Mouse (Mus musculus): ENCODE data around the gene Spocd1.
"Not testable (repeated sequence)": the region's sequence is repeated elsewhere in the genome, so short reads cannot be mapped to it uniquely, and the experiment has no call there.

Spocd1 gene

GRCm38 (mm10) chr4:129928949-129929348 lies at the start of gene Spocd1:
Gene Spocd1 (plus strand): TSS chr4:129929249.
- no peak for DNase-seq (ENCODE audit: low read depth, low spot score)

DNA sequence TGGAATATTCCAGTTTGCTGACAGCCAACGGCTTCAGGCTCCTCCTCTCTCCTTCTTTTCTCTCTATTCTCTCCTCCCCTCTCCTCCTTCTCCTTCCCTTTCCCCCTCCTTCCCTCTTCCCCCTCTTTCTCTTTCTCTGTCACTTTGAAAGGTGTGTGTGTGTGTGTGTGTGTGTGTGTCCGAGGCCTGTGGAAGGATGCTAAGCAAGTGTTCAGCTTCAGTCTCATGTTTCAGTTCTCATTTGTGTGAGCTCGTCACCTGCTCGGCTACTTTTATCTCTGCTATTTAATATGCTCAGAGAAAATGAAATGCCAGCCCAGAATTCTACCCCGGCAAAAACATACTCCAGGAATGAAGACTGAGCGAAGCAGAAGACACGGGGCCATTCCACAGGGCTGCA lies 48.4 kb upstream of the Spocd1 start:
- DNase-seq (ENCODE audit: low read depth, low spot score) = no peak

DNA sequence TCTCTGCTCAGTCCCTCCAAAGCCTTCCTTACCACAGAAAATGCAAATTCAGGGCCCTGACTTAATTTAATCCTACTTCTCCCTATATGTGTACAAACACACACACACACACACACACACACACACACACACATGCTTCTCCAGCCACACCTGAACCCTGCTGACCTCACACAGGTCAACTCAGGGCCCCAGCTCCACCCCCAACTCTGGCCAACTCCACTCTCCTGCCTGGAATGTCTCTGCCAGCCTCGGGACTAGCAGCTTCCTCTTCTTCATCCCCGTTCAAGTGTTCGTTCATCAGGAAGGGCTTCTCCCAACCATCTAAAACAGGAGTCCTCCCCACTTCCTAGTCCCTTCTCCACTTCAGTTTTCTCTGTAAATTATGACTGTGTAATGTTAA lies 47.4 kb upstream of the Spocd1 start:
- no peak for DNase-seq (ENCODE audit: low read depth, low spot score)

- no peak for DNase-seq (ENCODE audit: low read depth, low spot score)
These were observed 46.3 kb upstream of the Spocd1 start for GRCm38 (mm10) chr4:129882555-129883293.

GRCm38 (mm10) chr4:129884041-129884930 lies 44.8 kb upstream of the Spocd1 start:
- peak; percentile 43 for DNase-seq (ENCODE audit: low read depth, low spot score)

GRCm38 (mm10) chr4:129889661-129890060 lies 39.4 kb upstream of the Spocd1 start:
- DNase-seq (ENCODE audit: low read depth, low spot score) = no peak

GRCm38 (mm10) chr4:129890094-129890493 lies 39.0 kb upstream of the Spocd1 start:
- no peak for DNase-seq (ENCODE audit: low read depth, low spot score)

DNA sequence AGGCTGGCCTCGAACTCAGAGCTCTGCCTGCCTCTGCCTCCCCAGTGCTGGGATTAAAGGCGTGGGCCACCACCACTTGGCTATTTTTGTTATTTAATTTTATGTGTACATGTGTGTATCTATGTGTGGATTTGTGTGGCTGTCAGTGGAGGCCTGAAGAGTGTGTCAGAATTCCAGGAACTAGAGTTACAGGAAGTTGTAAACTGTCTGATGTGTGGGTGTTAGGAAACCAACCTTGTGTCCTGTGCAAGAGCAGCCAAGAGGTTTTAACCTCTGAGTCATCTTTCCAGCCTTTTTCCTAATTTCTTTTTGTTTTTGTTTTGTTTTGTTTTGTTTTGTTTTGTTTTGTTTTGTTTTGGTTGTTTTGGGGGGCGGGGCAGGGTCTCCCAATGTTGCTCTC lies 34.2 kb upstream of the Spocd1 start:
- DNase-seq (ENCODE audit: low read depth, low spot score) = no peak

- DNase-seq (ENCODE audit: low read depth, low spot score) = not testable (repeated sequence)
These were observed 30.2 kb upstream of the Spocd1 start for GRCm38 (mm10) chr4:129898815-129899214.

GRCm38 (mm10) chr4:129902394-129902793 lies 26.7 kb upstream of the Spocd1 start:
- DNase-seq (ENCODE audit: low read depth, low spot score) = no peak

GRCm38 (mm10) chr4:129903577-129903976 lies 25.5 kb upstream of the Spocd1 start:
- DNase-seq (ENCODE audit: low read depth, low spot score) = no peak

DNA sequence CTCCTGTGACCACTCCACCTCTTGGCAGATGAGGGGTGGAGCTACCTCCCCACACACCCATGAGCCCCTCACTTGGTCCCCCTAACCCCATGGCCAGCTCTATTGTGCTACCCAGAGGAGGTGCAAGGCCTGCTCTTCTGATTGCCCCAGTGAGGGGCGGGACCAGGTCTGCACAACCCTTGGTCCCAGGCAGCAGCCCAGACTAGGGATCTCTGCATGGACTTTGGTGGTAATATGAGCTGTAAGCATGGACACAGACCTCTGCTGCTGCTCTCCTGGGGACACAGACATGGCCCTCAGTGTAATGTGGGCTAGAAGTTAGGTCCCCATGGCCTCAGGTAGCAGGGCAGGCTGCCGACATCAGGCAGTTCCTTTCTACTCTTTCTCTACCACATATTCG lies 24.0 kb upstream of the Spocd1 start:
- DNase-seq (ENCODE audit: low read depth, low spot score) = no peak

- no peak for DNase-seq (ENCODE audit: low read depth, low spot score)
These were observed 23.0 kb upstream of the Spocd1 start for GRCm38 (mm10) chr4:129906016-129906415.

DNA sequence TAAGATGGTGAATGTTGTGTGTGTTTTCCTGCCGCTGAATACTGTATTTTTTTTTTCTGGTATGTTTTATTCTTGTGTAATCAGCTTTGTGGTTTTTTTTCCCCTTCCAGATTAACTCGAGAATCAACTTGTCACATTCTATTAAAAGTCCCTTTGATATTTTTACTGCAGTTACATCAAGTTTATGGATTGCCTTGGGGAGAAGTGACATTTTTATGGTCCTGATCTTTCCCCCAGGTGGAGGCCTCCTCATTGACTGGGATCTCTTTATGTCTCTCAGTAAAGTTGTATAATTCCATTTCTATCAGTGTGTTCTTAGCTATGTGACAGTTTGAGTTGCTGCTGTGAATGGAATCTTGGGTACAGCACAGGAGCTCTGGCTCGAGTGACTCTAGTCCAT lies 20.2 kb upstream of the Spocd1 start:
- no peak for DNase-seq (ENCODE audit: low read depth, low spot score)

DNA sequence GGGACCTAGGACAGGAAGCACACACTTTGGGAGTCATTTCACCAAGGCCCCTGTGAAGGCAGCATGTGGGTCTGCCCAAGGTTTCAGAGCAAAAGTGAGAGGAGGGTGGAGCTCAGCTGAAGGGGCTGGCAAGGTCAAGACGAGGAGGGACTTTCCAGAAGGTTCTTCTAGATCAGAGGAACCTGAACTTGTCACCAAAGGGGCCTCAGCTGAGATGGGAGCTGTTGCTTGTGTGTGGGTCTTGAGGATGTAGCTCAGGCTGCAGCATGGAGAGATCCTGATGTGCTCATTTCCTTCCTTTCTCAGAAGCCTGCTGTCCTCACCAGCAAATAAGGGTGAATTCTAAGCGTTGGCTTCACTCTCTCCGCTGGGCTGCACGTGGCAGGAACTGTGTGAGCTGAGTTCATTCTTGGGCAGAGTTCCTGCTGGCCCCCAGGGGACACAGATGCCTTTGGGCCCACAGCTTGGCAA lies 19.8 kb upstream of the Spocd1 start:
- no peak for DNase-seq (ENCODE audit: low read depth, low spot score)

- DNase-seq (ENCODE audit: low read depth, low spot score) = no peak
These were observed 16.1 kb upstream of the Spocd1 start for GRCm38 (mm10) chr4:129912998-129913397.

- DNase-seq (ENCODE audit: low read depth, low spot score) = no peak
These were observed 15.0 kb upstream of the Spocd1 start for GRCm38 (mm10) chr4:129913761-129914644.

DNA sequence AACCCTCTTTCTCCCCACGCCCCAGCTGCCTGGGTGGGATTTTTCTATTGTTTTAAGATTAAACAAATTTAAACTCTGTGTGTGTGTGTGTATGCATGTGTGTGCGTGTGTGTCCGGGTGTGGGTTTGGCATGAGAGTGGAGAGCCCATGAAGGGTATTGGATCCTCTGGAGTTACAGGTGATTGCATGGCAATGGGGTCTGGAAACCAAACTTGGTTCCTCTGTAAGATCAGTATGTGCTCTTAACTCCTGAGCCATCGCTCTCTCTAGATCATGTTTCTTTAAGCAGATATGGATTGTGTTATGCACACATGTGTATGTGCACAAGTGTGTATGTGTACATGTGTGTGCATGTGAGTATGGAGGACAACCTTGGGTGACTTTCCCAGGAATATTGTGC lies 14.4 kb upstream of the Spocd1 start:
- no peak for DNase-seq (ENCODE audit: low read depth, low spot score)

GRCm38 (mm10) chr4:129915349-129915988 lies 13.6 kb upstream of the Spocd1 start:
- no peak for DNase-seq (ENCODE audit: low read depth, low spot score)

DNA sequence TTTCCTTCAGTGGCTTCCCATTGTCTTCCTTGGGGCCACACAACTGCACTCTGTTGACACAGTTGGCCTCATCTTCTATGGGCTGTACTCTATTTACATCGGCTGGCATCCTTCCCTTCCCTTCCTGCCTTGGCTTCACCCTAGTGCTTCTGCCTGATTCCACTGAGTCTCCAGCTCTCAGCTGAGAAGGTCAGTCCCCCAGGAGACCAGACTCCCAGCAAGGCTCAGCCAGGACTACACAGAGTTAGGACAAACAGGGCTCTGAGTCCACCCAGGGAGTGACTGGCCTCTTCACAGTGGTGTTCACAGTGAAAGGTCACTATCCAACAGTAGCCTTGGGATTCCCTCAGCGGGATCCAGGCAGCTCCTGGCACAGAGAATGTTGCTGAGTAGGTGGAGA lies 12.9 kb upstream of the Spocd1 start:
- no peak for DNase-seq (ENCODE audit: low read depth, low spot score)

DNA sequence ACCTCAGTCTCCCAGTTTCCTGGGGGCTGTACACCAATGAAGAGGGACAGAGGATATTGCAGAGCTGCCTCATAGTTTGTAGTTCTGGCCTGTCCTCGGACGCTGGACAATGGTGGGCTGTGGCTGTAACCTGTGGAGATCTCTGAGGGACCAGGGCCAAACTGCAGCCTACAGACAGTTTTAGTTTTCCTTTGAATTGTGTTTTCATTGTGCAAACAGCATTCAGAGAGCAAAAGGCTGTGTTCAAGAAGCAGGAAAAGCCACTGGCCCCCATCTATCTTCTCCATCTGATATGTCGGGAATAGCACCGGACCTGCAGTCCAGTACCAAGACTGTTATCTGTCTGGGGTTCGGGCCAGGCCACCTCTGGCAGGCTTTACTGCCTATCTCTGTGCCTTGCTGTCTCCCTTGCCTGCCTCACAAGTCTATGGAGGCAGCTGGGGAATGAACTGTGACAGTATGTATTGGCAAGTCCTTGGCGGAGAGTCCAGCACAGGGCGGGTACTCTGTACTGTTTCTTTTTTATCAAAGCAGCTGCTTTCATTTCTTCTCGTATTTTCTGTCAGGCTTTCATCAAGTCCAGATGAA lies 11.9 kb upstream of the Spocd1 start:
- no peak for DNase-seq (ENCODE audit: low read depth, low spot score)

Data from brain, embryonic 18.5 days (tissue).